Mouse (Mus musculus) intestine, embryonic 15.5 days (tissue): Measurements from ENCODE around the gene Usf3. TPM values are rescaled to one million over a fixed set of nuclear protein-coding genes. Genes with fewer than 3 reads are reported as not detected.
A peak's percentile ranks its signal among the peaks of the same experiment; 100 is the strongest.

Source experiments
- ATAC-seq: fragments of 200-750 bp; cut with Nextera tagmentation; 2 replicates; pipeline ENCODE4 v1.8.0; 2017; ENCODE audit warnings: moderate TSS enrichment, moderate library complexity
- H3K27ac ChIP-seq: fragments of 300-500 bp; sonication (generic); 2 replicates; pipeline ENCODE4 v1.5.1; 2015; ENCODE audit warnings: mild to moderate bottlenecking, inconsistent platforms
- H3K27me3 ChIP-seq: fragments of 300-500 bp; sonication (generic); replicated peaks from 2 replicates; pipeline ENCODE4 v1.6.1; 2015; ENCODE audit warnings: inconsistent platforms
- H3K36me3 ChIP-seq: fragments of 300-500 bp; sonication (generic); 2 replicates; pipeline ENCODE4 v1.6.1; 2015; ENCODE audit warnings: inconsistent platforms
- H3K4me1 ChIP-seq: fragments of 300-500 bp; sonication (generic); replicated peaks from 2 replicates; pipeline ENCODE4 v1.6.1; 2015; ENCODE audit warnings: inconsistent platforms
- H3K4me2 ChIP-seq: fragments of 300-500 bp; sonication (generic); replicated peaks from 2 replicates; pipeline ENCODE4 v1.6.1; 2015; ENCODE audit warnings: mild to moderate bottlenecking, inconsistent platforms
- H3K4me3 ChIP-seq: fragments of 300-500 bp; sonication (generic); replicated peaks from 2 replicates; pipeline ENCODE4 v1.5.1; 2015; ENCODE audit warnings: inconsistent platforms
- H3K9ac ChIP-seq: fragments of 300-500 bp; sonication (generic); 2 replicates; pipeline ENCODE4 v1.6.1; 2015; ENCODE audit warnings: inconsistent platforms
- H3K9me3 ChIP-seq: fragments of 300-500 bp; sonication (generic); 2 replicates; pipeline ENCODE4 v1.6.1; 2016; ENCODE audit warnings: inconsistent platforms
- WGBS: fragments of 180-500 bp; shearing (Covaris S2); methylation state at CpG from one replicate; pipeline ENCODE4 v1.1.7; 2015; 5-methylcytosine and 5-hydroxymethylcytosine counted together
- polyA plus RNA-seq: library from polyadenylated mRNA; unstranded; fragments of >200 nt; fragmentation: Nextera tagmentation; extraction: Ambion mirVana; gene quantifications from 2 replicates; pipeline ENCODE4 v1.2.1, GENCODE M21; 2015

Gene Usf3
- polyA plus RNA-seq, 1 experiment from 2014 or later, result 2.6 TPM

- Histone ChIP-seq H3K9me3 (no peaks in the 10 kb centered on the region), H3K4me3 (peak overlapping the region; percentile 97), H3K4me1 (peaks cover 6% of the 10 kb centered on the region; the same call in 1 of the 2 replicates), H3K27ac (peak overlapping the region; percentile 97), H3K4me2 (peak overlapping the region; percentile 53), H3K27me3 (no peaks in the 10 kb centered on the region), H3K9ac (peak overlapping the region; percentile 88), H3K36me3 (no peaks in the 10 kb centered on the region)
- ATAC-seq, result peak; percentile 61
- under 1% methylated on average over 42 of the region's 44 CpGs for WGBS
Observed at GRCm38 (mm10) chr16:44140186-44140787, 32.8 kb upstream of the Usf3 start.

DNA sequence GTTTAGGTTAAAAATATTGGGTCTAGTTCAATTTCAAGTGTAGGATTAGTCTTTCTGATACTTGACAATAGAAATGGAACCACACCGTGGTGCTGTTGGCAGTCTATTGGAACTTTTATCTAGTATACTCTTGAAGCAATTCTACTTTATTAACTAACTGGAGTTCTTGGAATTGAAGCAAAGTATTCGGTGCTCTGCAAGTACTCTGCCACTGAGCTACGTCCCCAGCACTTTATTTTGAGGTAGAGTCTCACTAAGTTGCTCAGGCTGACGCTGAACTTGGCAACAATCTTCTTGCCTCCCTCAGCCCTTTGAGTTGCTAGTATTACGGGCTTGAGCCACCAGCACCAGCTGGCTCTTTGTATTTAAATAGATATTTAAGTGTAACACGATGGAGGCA is 31.6 kb upstream of the Usf3 start:
- H3K4me2 ChIP-seq, result peak overlapping the region; percentile 53
- no peaks in the 10 kb centered on the region for H3K36me3 ChIP-seq
- H3K4me1 ChIP-seq, result peaks cover 6% of the 10 kb centered on the region; the same call in 1 of the 2 replicates
- H3K4me3 ChIP-seq, result peak overlapping the region; percentile 14; the same call in 1 of the 2 replicates
- no peaks in the 10 kb centered on the region for H3K9me3 ChIP-seq
- no peak for ATAC-seq
- H3K9ac ChIP-seq, result no peak overlapping the region
- H3K27ac ChIP-seq, result no peak overlapping the region
- WGBS, result 34% methylated on average over 6 of the region's 6 CpGs
- H3K27me3 ChIP-seq, result no peaks in the 10 kb centered on the region

DNA sequence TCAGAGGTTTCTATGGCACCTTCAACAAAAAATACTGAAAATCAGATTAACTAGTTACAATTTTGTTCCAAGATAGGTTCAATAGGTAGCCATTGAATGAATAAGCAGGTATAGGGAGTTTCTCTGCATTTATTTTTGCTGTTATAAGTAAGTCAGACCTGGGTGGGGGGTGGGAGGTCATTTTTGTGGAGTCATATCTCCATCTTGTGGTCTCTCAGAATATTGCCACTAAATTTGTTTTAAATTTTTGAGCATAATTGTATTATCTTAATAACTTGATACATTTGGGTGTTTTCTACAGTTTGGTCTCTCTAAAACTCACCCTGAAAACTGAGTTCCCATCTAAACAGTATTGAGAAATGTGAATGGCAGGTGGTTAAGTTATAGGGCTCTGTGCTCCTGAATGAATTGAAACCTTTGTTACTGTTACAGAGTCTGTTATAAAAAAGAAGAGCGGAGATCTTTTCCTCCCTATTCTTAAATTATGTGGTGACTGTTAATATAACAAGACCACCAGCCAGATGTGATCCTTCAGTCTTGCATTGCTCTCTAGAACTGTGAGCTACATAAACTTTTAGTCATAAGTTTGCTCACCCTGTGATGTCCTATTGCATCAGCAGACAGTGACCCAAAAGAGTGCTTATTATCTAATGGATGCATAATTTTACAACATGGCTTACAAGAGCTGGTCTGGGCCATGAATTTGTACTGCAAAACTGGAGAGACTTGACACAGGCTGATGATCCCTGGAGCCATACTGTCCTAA is 23.9 kb upstream of the Usf3 start:
- no peak for ATAC-seq
- Histone ChIP-seq H3K4me2 (no peak overlapping the region), H3K9me3 (no peaks in the 10 kb centered on the region), H3K27ac (no peak overlapping the region), H3K4me3 (no peak overlapping the region), H3K4me1 (no peaks in the 10 kb centered on the region), H3K36me3 (no peaks in the 10 kb centered on the region), H3K27me3 (no peaks in the 10 kb centered on the region), H3K9ac (no peak overlapping the region)
- WGBS, result 87% methylated on average over 1 of the region's 1 CpGs

DNA sequence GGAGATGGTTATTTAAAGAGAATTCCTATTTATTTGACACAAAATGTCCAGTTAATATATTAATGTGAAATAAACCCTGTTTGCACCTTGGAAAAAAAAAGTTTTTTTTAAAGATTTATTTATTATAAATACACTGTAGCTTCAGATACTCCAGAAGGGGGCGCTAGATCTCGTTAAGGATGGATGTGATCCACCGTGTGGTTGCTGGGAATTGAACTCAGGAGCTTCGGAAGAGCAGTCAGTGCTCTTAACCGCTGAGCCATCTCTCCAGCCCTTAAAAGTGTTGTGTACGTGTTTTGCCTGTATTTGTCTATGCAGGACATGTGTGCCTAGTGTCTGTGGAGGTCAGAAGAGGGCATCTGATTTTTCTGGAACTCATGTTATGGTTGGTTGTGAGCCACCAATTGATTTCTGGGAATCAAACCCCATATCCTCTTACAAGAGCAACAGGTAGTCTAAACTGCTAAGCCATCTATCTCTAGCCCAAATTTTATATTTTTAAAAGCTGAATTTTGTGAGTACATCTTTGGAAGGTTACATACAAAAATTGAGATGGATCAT is 18.5 kb upstream of the Usf3 start:
- Histone ChIP-seq H3K4me2 (no peak overlapping the region), H3K27ac (no peak overlapping the region), H3K9me3 (no peaks in the 10 kb centered on the region), H3K36me3 (no peaks in the 10 kb centered on the region; the same call in 1 of the 2 replicates), H3K4me1 (no peaks in the 10 kb centered on the region), H3K4me3 (no peak overlapping the region), H3K9ac (no peak overlapping the region), H3K27me3 (no peaks in the 10 kb centered on the region)
- WGBS, result 64% methylated on average over 6 of the region's 6 CpGs
- ATAC-seq, result no peak

DNA sequence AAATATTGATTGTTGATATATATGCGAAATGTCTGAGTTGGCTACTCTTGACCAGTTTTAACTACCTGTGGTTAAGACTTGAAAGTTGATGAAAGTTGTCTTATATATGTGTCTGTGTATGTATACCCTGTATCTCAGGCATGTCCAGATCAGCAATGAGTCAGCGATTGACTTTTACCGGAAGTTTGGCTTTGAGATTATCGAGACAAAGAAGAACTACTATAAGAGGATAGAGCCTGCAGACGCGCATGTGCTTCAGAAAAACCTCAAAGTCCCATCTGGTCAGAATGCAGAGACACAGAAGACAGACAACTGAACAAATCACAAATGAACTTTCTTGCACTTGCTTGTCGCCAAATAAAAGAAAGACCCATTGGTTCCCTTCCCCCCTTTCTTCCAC is 13.7 kb upstream of the Usf3 start:
- WGBS, result 94% methylated on average over 7 of the region's 7 CpGs
- Histone ChIP-seq H3K4me2 (no peak overlapping the region), H3K27me3 (no peaks in the 10 kb centered on the region), H3K9me3 (no peaks in the 10 kb centered on the region), H3K36me3 (no peaks in the 10 kb centered on the region; the same call in 1 of the 2 replicates), H3K4me1 (no peaks in the 10 kb centered on the region), H3K9ac (no peak overlapping the region), H3K4me3 (no peak overlapping the region), H3K27ac (no peak overlapping the region)
- no peak for ATAC-seq

DNA sequence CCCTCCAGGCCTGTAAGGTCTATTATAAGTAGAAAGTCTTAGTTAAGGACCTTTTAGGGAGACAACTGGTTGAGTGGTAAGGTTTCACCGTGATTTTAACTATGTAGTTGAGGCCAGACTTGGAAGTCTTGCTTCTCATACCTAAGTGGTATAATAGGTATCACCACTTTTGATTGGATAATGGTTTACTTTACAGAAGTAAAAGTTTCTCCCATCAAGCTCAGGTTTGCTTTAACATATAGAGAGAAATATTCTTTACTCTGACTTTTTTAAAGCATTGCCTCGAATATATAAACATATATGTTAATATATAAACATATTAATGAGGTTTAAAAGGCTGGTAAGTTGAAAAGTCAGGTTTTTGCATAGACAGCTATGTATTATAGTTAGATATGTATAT is 9.2 kb upstream of the Usf3 start:
- Histone ChIP-seq H3K9ac (no peak overlapping the region), H3K9me3 (no peaks in the 10 kb centered on the region), H3K36me3 (no peaks in the 10 kb centered on the region; the same call in 1 of the 2 replicates), H3K4me3 (no peak overlapping the region), H3K4me1 (no peaks in the 10 kb centered on the region), H3K27me3 (no peaks in the 10 kb centered on the region), H3K4me2 (no peak overlapping the region), H3K27ac (no peak overlapping the region)
- ATAC-seq, result no peak
- 80% methylated on average over 2 of the region's 2 CpGs for WGBS

- Histone ChIP-seq H3K4me1 (no peaks in the 10 kb centered on the region), H3K4me3 (no peak overlapping the region), H3K9me3 (no peaks in the 10 kb centered on the region), H3K27ac (no peak overlapping the region), H3K27me3 (no peaks in the 10 kb centered on the region), H3K9ac (no peak overlapping the region), H3K4me2 (no peak overlapping the region), H3K36me3 (no peaks in the 10 kb centered on the region)
- ATAC-seq, result no peak
- 47% methylated on average over 3 of the region's 3 CpGs for WGBS
Observed at GRCm38 (mm10) chr16:44165182-44165581, 7.9 kb upstream of the Usf3 start.

DNA sequence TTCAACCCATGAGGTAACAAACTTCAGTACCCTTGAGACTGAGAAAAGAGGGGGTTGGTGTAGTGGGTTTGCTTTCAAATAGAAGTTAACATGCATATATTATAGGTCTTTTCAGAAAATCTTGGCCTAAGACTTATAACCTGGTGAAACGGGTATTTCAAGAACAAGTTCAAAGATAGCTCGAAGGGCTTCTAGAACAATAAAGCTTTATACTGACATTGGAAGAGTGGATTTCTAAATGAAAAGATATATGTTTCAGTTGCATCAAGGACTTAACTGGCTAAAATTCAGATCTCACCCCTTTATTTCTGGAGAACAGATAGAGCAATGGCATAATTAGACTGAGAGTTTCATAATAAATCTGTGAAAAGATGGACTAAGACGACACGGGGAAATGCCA is 4.1 kb upstream of the Usf3 start:
- Histone ChIP-seq H3K4me3 (no peak overlapping the region), H3K9me3 (no peaks in the 10 kb centered on the region), H3K4me2 (no peak overlapping the region), H3K4me1 (0 out of 2 replicates have a peak, but pooled peaks cover 2% of the 10 kb centered on the region), H3K9ac (no peak overlapping the region), H3K27me3 (no peaks in the 10 kb centered on the region), H3K36me3 (no peaks in the 10 kb centered on the region), H3K27ac (no peak overlapping the region)
- ATAC-seq, result no peak
- WGBS, result 82% methylated on average over 4 of the region's 4 CpGs

- WGBS, result under 1% methylated on average over 26 of the region's 26 CpGs
- peak; percentile 99 for ATAC-seq
- Histone ChIP-seq H3K36me3 (no peaks in the 10 kb centered on the region), H3K4me1 (peaks cover 11% of the 10 kb centered on the region), H3K27ac (peak overlapping the region; percentile 88), H3K4me3 (peak overlapping the region; percentile 97), H3K4me2 (peak overlapping the region; percentile 81), H3K9me3 (no peaks in the 10 kb centered on the region), H3K27me3 (no peaks in the 10 kb centered on the region), H3K9ac (peak overlapping the region; percentile 48)
Observed at GRCm38 (mm10) chr16:44172297-44173154, 520 bp upstream of the Usf3 start.

- no peak for ATAC-seq
- H3K9ac ChIP-seq, result peak overlapping the region; percentile 96
- peak overlapping the region; percentile 95 for H3K27ac ChIP-seq
- H3K27me3 ChIP-seq, result no peaks in the 10 kb centered on the region
- peak overlapping the region; percentile 59 for H3K4me2 ChIP-seq
- H3K4me3 ChIP-seq, result peak overlapping the region; percentile 97
- H3K9me3 ChIP-seq, result no peaks in the 10 kb centered on the region
- H3K4me1 ChIP-seq, result peaks cover 15% of the 10 kb centered on the region
- 12% methylated on average over 7 of the region's 7 CpGs for WGBS
- no peaks in the 10 kb centered on the region for H3K36me3 ChIP-seq
Observed at GRCm38 (mm10) chr16:44173966-44174530, 1.0 kb downstream of the Usf3 start.

DNA sequence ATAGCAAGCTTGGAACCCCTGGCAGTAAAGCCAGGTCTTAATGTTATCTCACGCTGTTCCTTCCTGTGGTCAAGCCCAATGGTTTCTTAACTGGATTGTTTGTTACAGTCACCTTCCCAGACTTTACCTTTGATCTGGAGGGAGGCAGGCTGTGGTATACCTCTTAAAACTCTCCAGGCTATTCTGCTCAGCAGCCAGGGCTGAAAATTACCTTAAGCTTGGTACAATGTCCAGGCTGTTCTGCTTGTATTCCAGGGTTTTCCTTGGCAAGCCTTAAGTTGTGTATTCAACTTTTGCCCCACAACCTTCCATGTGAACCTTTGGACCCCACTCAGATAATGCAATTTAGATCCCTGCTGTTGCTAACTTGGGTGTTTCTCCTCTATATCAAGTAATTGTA is 2.0 kb downstream of the Usf3 start:
- no peaks in the 10 kb centered on the region for H3K36me3 ChIP-seq
- peaks cover 15% of the 10 kb centered on the region for H3K4me1 ChIP-seq
- peak overlapping the region; percentile 59; the same call in 1 of the 2 replicates for H3K4me2 ChIP-seq
- H3K27ac ChIP-seq, result peak overlapping the region; percentile 61; the same call in 1 of the 2 replicates
- WGBS, result 59% methylated on average over 1 of the region's 1 CpGs
- no peaks in the 10 kb centered on the region for H3K27me3 ChIP-seq
- no peak; the same call in 1 of the 2 replicates for ATAC-seq
- no peak overlapping the region for H3K9ac ChIP-seq
- H3K4me3 ChIP-seq, result no peak overlapping the region
- H3K9me3 ChIP-seq, result no peaks in the 10 kb centered on the region
